Mouse (Mus musculus): Measurements from ENCODE around the gene Cic. TPM values are rescaled to one million over a fixed set of nuclear protein-coding genes. Genes with fewer than 3 reads are reported as not detected.
A peak's percentile ranks its signal among the peaks of the same experiment; 100 is the strongest.

Gene Cic
- polyA plus RNA-seq (2015; fragmentation: Nextera tagmentation; extraction: Ambion mirVana) = 46.3 and 50.6 TPM in 2 replicates

DNA sequence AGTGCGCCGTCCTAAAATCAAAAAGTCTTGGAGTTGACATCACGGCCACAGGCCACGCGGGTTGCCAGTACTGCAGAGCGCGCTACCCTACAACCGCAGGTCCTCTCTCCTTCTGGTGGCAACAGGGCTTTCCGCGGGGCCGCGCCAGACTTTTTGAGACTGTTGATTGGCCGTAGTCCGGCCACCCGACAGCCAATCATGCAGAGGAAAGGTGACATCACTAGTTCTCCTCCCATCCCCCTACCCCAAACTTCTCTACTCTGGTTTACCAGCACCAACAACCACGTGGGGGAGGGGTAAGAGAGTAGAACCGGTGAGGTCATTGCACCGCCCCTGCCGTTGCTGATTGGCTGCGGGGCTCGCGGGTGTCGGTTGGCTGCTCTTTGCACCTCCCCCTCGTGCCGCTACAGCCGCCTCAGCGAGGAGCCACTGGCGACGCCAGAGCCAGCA, at the start of gene Cic:
Cic (plus strand) TSS at position 404 of the 450 bp plus-strand sequence.
- H3K27ac ChIP-seq (replicated peaks) = peak within 1 kb of the TSS; percentile 96
- peaks cover 22% of the 10 kb centered on the region for H3K4me1 ChIP-seq
- H3K27me3 ChIP-seq = no peaks in the 10 kb centered on the region
- ATAC-seq (ENCODE audit: insufficient number of reproducible peaks, low FRiP score, low TSS enrichment, low read depth) = peak; percentile 90
- H3K9me3 ChIP-seq (replicated peaks) = no peaks in the 10 kb centered on the region
- H3K4me3 ChIP-seq (replicated peaks) = peak within 1 kb of the TSS; percentile 74
- peaks cover 13% of the 10 kb centered on the region for H3K36me3 ChIP-seq
- peak within 1 kb of the TSS; percentile 82 for H3K9ac ChIP-seq
- H3K4me2 ChIP-seq (replicated peaks) = peak within 1 kb of the TSS; percentile 61
- 2% methylated on average over 29 of the region's 29 CpGs for WGBS

DNA sequence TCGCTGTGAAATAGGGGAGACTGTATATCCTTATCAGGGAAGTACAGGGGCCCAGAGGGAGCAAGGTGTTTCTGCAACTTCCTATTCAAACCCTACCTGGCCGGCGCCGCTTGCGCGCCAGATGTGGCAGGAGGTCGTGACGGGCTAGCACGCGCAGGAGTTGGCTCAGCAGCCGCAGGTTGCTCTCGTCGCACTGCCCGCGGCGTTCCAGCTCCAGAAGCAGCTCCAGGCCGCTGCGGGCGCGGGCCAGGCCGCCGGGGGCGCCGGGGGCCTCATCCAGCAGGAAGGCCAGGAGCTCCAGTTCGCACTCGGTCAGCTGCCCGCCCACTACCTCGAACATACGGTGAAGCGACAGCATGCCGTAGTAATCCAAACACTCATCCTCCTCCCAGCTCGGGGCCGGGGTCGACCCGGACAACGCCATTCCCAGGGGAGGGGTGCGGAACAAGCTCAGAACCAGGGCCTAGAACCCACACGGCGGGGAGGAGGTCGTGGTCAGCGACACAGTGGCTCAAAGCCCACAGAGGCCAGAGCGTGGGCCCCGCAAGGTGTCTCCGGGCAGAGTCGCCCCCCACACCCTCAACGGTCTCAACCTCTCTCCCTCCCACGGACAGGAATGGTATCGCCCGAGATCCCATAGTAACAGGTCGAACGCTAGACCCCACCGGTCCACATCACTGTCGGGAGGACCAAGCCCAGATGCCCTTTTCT, 48.6 kb upstream of the Cic start:
- under 1% methylated on average over 53 of the region's 53 CpGs for WGBS
- no peak for ATAC-seq (ENCODE audit: insufficient number of reproducible peaks, low FRiP score, low TSS enrichment, low read depth)
- Histone ChIP-seq H3K4me2 (replicated peaks) (peak overlapping the region; percentile 94), H3K9ac (peak overlapping the region; percentile 67), H3K36me3 (0 out of 2 replicates have a peak, but pooled peaks cover 6% of the 10 kb centered on the region), H3K4me1 (peaks cover 38% of the 10 kb centered on the region), H3K27ac (replicated peaks) (peak overlapping the region; percentile 75), H3K27me3 (no peaks in the 10 kb centered on the region), H3K4me3 (replicated peaks) (peak overlapping the region; percentile 82), H3K9me3 (replicated peaks) (no peaks in the 10 kb centered on the region)

- peak overlapping the region; percentile 75 for H3K27ac ChIP-seq (replicated peaks)
- H3K4me3 ChIP-seq (replicated peaks) = peak overlapping the region; percentile 82
- peaks cover 38% of the 10 kb centered on the region for H3K4me1 ChIP-seq
- peak; percentile 0; the same call in 1 of the 2 replicates for ATAC-seq (ENCODE audit: insufficient number of reproducible peaks, low FRiP score, low TSS enrichment, low read depth)
- peak overlapping the region; percentile 94 for H3K4me2 ChIP-seq (replicated peaks)
- H3K27me3 ChIP-seq = no peaks in the 10 kb centered on the region
- under 1% methylated on average over 16 of the region's 16 CpGs for WGBS
- peaks cover 10% of the 10 kb centered on the region for H3K36me3 ChIP-seq
- no peaks in the 10 kb centered on the region for H3K9me3 ChIP-seq (replicated peaks)
- H3K9ac ChIP-seq = peak overlapping the region; percentile 67
These were observed 48.1 kb upstream of the Cic start for GRCm38 (mm10) chr7:25219416-25219750.

GRCm38 (mm10) chr7:25219756-25220456, 47.6 kb upstream of the Cic start:
- Histone ChIP-seq H3K4me1 (peaks cover 38% of the 10 kb centered on the region), H3K4me2 (replicated peaks) (peak overlapping the region; percentile 94), H3K9ac (peak overlapping the region; percentile 67), H3K9me3 (replicated peaks) (no peaks in the 10 kb centered on the region), H3K27ac (replicated peaks) (peak overlapping the region; percentile 93), H3K36me3 (peaks cover 15% of the 10 kb centered on the region), H3K4me3 (replicated peaks) (peak overlapping the region; percentile 82), H3K27me3 (no peaks in the 10 kb centered on the region)
- ATAC-seq (ENCODE audit: insufficient number of reproducible peaks, low FRiP score, low TSS enrichment, low read depth) = peak; percentile 78
- 3% methylated on average over 31 of the region's 31 CpGs for WGBS

- peaks cover 38% of the 10 kb centered on the region for H3K4me1 ChIP-seq
- no peak for ATAC-seq (ENCODE audit: insufficient number of reproducible peaks, low FRiP score, low TSS enrichment, low read depth)
- H3K4me2 ChIP-seq (replicated peaks) = peak within 1 kb of the TSS; percentile 94
- peak within 1 kb of the TSS; percentile 67 for H3K9ac ChIP-seq
- peak within 1 kb of the TSS; percentile 82 for H3K4me3 ChIP-seq (replicated peaks)
- 3% methylated on average over 20 of the region's 20 CpGs for WGBS
- H3K27ac ChIP-seq (replicated peaks) = peak within 1 kb of the TSS; percentile 93
- no peaks in the 10 kb centered on the region for H3K27me3 ChIP-seq
- H3K9me3 ChIP-seq (replicated peaks) = no peaks in the 10 kb centered on the region
- H3K36me3 ChIP-seq = peaks cover 16% of the 10 kb centered on the region
These were observed 46.9 kb upstream of the Cic start, which contains the start of gene Dedd2 for GRCm38 (mm10) chr7:25220457-25221101. Gene Dedd2 (minus strand): TSS chr7:25220615.

DNA sequence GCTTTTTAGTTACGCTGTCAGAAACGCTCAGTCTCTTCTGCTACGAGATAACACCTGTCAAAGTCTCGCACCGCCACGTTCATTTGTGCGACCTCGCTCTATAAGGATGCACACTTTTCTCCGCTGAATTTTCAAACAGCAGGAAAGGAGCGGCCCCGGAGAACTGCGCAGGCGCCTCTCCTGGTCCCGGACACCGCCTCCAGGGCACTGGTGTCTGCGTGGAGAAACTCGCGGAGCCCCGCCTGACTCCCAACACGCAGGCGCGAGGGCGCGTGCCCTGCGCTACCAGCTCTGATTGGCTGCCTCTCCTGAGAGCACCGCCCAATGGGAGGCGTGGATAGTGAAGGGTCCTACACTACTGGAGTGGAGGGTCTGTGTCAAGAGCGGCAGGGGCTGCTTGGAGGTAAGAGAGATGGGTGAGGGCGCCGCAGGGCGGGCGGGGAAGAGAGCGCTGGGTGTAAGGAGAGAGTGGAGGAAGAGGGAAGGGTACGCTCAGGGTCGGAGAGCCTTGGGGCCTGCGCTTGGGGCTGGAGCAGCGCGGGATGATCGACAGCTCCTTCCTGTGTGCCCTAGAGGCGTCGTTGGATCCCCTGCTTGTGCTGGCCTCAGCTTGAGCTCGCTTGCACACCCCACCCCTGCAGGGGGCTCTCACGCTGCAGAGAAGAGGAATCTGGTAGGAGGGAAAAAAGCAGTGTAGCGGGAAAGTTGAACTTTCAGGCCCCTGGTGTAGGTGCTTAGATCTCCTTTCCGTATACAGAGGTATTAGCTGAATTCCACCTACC, 46.2 kb upstream of the Cic start, which contains the start of gene Zfp526:
Zfp526 (plus strand) TSS at position 324 of the 782 bp plus-strand sequence.
- peaks cover 38% of the 10 kb centered on the region for H3K4me1 ChIP-seq

DNA sequence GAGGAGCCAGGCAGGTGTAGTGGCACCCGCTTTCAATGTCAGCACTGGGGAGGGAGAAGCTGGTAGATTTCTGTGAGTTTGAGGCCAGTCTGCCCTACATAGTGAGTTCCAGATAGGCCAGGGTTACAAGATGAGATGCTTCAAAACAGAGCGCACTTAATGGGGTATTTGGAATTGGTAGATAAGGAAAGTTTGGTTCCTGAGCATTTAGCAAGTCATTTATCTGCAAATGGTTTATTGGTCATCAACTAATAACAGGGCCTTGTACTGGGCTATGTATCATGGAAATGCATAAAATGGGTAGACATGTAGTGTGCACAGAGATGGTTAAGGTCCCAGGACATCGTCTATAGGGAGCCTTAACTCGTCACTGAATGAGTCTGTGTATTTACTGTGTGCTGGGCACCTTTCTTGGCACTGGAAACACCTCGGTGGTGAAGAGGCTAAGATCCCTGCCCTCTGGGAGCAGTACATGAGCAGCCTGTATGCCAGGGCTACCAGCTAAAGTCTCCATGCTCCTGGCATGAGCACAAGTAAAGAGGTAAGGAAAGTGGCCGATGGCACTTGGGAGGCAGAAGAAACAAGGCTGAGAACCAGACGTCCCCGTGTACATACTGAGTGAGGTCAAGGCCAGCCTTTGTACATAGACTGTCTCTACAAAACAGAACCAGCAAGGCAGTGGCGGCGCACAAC, 45.1 kb upstream of the Cic start:
- 89% methylated on average over 10 of the region's 10 CpGs for WGBS

More for the DNA sequence above, 46.2 kb upstream of the Cic start, which contains the start of gene Zfp526:
- H3K27ac ChIP-seq (replicated peaks) = peak within 1 kb of the TSS; percentile 93
- peak; percentile 96 for ATAC-seq (ENCODE audit: insufficient number of reproducible peaks, low FRiP score, low TSS enrichment, low read depth)
- no peaks in the 10 kb centered on the region for H3K9me3 ChIP-seq (replicated peaks)
- H3K27me3 ChIP-seq = no peaks in the 10 kb centered on the region
- peak within 1 kb of the TSS; percentile 94 for H3K4me2 ChIP-seq (replicated peaks)
- peak within 1 kb of the TSS; percentile 67 for H3K9ac ChIP-seq
- H3K36me3 ChIP-seq = peaks cover 23% of the 10 kb centered on the region
- H3K4me3 ChIP-seq (replicated peaks) = peak within 1 kb of the TSS; percentile 82
- under 1% methylated on average over 42 of the region's 45 CpGs for WGBS

GRCm38 (mm10) chr7:25227523-25228300, 39.8 kb upstream of the Cic start:
- H3K27me3 ChIP-seq = no peaks in the 10 kb centered on the region
- H3K4me2 ChIP-seq (replicated peaks) = no peak overlapping the region
- H3K4me3 ChIP-seq (replicated peaks) = no peak overlapping the region
- no peak overlapping the region for H3K27ac ChIP-seq (replicated peaks)
- 88% methylated on average over 1 of the region's 1 CpGs for WGBS
- H3K9me3 ChIP-seq (replicated peaks) = no peaks in the 10 kb centered on the region
- peaks cover 86% of the 10 kb centered on the region for H3K36me3 ChIP-seq
- ATAC-seq (ENCODE audit: insufficient number of reproducible peaks, low FRiP score, low TSS enrichment, low read depth) = no peak
- peaks cover 7% of the 10 kb centered on the region for H3K4me1 ChIP-seq
- H3K9ac ChIP-seq = no peak overlapping the region

More for the DNA sequence above, 45.1 kb upstream of the Cic start:
- Histone ChIP-seq H3K27ac (replicated peaks) (no peak overlapping the region), H3K9me3 (replicated peaks) (no peaks in the 10 kb centered on the region), H3K4me1 (peaks cover 38% of the 10 kb centered on the region), H3K4me2 (replicated peaks) (peak overlapping the region; percentile 94), H3K9ac (peak overlapping the region; percentile 67), H3K4me3 (replicated peaks) (peak overlapping the region; percentile 82), H3K27me3 (no peaks in the 10 kb centered on the region), H3K36me3 (peaks cover 34% of the 10 kb centered on the region)
- ATAC-seq (ENCODE audit: insufficient number of reproducible peaks, low FRiP score, low TSS enrichment, low read depth) = no peak

DNA sequence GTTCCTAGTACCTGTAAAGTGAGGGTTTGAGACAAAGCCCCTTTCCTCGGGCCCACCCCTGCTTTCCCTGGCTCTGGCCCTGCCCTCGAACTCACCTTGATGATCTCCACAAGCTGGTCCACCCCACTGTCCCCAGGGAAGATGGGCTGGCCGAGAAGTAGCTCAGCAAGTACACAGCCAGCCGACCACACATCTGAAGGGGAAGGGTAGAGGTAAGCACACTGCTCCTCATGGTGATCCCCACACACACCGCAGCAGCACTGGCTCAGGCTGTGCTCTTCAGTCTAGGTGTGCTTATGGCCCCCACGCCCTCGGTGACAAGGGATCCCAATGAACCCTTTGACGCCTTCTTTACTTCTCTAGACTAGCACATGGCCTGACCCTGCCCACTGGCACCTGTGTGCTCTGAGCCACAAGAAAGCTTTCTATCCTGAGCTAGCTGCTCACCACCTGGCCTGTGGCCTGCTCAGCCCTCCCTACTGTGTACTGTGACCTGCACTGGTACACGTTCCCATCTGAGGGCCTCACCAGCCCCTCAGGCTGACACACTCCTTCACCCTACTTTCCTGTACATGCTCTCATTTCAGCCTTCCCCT, 36.7 kb upstream of the Cic start:
- H3K36me3 ChIP-seq = peaks cover 96% of the 10 kb centered on the region
- H3K4me2 ChIP-seq (replicated peaks) = no peak overlapping the region
- H3K4me3 ChIP-seq (replicated peaks) = no peak overlapping the region
- no peak overlapping the region for H3K27ac ChIP-seq (replicated peaks)
- H3K9me3 ChIP-seq (replicated peaks) = no peaks in the 10 kb centered on the region
- WGBS = 82% methylated on average over 9 of the region's 9 CpGs
- H3K27me3 ChIP-seq = no peaks in the 10 kb centered on the region
- ATAC-seq (ENCODE audit: insufficient number of reproducible peaks, low FRiP score, low TSS enrichment, low read depth) = no peak
- no peak overlapping the region for H3K9ac ChIP-seq
- H3K4me1 ChIP-seq = peaks cover 17% of the 10 kb centered on the region

Measured in embryonic facial prominence, embryonic 15.5 days (tissue).